Mouse (Mus musculus) hematopoietic stem cell, adult 5-6 weeks (primary cell): ENCODE results near the gene Aanat. TPM values are rescaled to one million over a fixed set of nuclear protein-coding genes. Genes with fewer than 3 reads are reported as not detected.
"Not testable (repeated sequence)": the region's sequence is repeated elsewhere in the genome, so short reads cannot be mapped to it uniquely, and the experiment has no call there.

Source experiments
- ATAC-seq, 2 experiments: fragments of 125-278 bp in 1 of 2; replicated peaks in 1 of 2; 2 replicates each; pipeline ENCODE4 v1.8.0; 2016 to 2017; ENCODE audit warnings: inconsistent platforms in 2 of 2, mild to moderate bottlenecking in 2 of 2, moderate number of reproducible peaks in 2 of 2, low read depth in 1 of 2, moderate TSS enrichment in 1 of 2; ENCODE audit not compliant: low FRiP score in 2 of 2, poor library complexity in 2 of 2, severe bottlenecking in 2 of 2, insufficient read depth in 1 of 2, low TSS enrichment in 1 of 2
- total RNA-seq: library from RNA; stranded (forward); fragments of 172-1452, 232-1000 nt; gene quantifications from 2 replicates; pipeline ENCODE4 v1.2.3, GENCODE M21; 2017

Aanat gene
- total RNA-seq, 1 experiment from 2014 or later, result not detected

- no peak for ATAC-seq
These were observed 10.5 kb downstream of the Aanat start for GRCm38 (mm10) chr11:116596766-116597165.

DNA sequence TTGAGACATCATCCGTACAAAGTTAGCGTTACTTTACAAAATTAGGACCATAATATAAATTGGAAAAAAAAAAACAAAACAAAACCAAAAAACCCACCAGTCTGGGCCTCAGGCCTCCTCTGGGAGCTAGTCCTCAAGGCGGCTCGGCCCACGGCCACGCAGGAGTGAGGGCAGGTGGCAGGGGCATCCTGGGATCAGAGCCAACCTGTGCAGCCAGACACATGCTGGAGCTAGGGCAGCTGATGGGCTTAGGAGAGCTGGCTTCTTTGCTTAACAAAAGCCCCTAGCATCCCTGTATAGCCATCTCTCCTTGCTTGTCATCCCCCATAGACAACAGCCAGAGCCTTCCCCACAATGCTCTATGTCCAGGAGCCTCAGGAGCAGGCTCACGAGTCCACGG is 12.0 kb downstream of the Aanat start:
- ATAC-seq, result no peak

DNA sequence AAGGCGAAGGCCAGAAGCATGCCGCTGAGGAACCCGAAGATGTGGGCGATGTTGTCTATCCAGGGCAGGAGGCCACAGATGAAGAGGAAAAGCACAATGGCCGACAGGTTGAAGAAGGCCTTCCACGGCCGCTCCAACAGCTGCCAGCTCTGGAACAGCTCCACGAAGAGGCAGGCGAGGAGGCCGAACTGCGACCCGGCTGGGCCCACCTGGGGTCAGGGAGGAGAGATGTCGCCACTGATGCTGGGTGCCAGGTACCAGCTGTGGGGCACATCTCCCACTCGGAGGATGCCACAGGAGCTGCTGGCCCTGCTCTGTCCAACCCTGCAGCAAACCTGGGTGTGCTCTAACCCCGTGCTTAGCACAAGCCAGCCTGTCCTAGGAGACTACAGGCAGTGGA is 13.0 kb downstream of the Aanat start:
- no peak for ATAC-seq

DNA sequence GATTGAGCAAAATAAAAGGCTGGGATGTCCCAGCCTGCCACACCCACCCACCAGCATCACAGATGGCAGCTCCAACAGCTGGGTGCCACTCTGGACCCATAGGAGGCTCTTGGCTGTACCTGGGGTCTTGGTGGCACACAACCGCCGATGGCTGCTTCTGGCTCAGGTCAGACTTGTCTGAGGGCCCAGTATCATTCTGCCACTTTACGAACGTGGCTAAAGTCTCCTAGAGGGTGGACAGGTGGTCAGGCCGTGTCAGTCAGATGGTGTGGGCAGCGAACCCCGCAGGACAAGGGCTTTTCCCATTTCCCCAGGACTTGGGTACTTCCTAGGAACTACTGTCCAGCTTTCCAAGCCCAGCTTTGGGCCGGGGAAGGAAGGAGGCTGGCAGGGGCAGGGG is 14.9 kb downstream of the Aanat start:
- ATAC-seq, result no peak

DNA sequence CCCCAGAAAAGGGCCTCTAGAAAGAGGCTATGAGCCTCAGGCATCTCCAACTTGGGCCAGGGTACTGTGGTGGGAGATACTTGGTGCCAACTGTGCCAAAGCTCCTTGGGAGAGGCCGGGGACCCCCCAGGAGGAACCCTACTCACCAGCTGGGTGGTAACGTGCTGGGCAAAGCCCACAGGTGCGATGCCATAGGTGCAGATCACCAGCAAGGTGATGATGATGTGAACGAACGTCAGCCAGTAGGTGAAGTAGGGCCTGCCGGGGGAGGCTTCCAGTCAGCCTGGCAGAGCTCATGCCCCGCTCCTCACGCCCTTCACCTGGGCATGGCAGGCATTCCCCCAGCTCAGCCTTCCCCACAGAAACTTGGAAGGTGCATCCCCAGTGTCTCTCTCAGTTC is 15.8 kb downstream of the Aanat start:
- no peak for ATAC-seq

- ATAC-seq, result no peak
These were observed 17.1 kb downstream of the Aanat start for GRCm38 (mm10) chr11:116603339-116603738.

DNA sequence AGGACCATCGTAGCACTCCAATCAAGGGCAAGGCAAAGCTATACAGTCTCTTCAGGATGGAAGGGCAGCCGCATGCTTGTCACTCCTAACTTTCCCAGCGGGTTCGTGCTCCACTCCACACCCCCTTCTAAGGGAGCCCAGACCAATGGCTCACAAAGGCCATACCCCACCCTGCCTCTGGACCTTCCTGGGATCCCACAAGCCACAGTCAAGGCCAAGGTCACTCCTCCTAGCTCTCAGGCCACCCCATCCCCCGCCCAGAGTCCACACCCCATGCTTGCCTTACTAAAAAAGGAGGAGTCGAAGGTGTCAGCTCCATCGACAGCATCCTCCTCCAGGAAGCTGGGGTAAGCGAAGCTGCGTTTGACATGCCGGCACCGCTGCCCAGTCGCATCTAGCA is 17.9 kb downstream of the Aanat start:
- no peak for ATAC-seq

DNA sequence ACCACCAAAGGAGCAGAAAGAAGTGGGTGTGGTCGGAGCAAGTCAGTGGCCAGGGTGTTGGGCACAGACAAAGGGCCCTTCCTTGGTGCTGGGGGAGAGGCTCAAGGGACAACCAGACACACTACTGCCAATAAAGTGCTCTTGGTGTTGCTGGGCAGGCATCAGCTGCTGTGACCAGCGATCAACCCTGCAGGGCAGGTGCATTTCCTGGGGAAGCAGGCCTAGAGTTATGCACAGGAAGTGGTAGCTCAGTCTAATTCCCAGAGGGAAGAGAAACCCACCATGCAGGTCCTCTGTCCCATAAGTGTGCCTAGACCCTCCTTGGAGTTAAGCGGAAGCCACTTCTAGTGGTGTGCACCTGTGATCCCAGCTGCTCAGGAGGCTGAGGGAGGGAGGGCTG is 21.5 kb downstream of the Aanat start:
- no peak for ATAC-seq

DNA sequence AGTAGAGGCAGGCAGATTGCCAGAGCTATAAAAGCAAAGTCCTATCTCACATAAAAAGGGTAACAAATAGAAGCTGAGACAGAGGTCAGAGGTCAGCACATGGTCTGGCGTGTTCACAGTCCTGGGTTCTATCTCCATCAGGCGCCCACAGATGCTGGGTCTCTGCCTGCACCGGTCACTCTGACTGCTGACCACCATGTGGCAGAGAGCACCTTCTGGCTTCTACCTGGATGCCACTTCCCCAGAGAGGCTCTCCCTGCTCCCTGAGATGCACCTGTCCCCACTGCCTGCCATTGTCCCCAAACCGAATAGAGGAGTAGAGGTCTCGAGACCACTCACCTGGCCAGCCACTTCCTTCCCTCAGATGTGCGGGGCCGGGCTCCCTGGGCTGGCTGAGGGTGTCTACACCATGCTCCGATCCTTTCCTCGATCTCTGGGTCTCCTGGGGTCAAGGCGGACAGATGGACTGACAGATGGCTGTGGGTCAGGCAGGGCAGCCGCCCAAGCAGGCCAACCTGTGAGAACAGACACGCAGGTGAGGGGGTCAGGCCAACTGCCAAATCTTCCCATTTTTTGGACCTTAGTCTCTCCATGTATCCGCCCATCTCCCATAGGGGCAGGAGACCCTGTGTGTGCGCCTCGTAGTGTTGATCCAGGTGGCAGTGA is 23.9 kb downstream of the Aanat start:
- ATAC-seq, result no peak

GRCm38 (mm10) chr11:116611168-116611567 is 24.9 kb downstream of the Aanat start:
- not testable (repeated sequence) for ATAC-seq

DNA sequence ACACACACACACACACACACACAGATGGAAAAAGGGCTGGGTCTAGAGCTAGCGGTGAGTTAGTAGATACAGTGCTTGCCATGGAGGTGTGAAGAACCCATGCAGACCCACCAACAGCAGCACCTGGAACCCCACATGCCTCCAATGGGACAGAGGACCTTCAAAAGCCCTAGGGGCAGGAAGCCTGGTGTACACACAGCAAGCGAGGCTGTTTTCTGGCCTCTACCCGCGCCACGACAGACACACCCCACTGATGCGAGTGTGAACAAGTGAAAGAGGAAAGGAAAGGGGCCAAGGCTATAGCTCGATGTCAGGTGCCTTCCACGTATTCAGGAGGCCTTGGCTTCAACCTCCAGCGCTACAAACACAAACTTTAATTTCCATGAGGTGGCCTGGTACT is 25.7 kb downstream of the Aanat start:
- ATAC-seq, result no peak

DNA sequence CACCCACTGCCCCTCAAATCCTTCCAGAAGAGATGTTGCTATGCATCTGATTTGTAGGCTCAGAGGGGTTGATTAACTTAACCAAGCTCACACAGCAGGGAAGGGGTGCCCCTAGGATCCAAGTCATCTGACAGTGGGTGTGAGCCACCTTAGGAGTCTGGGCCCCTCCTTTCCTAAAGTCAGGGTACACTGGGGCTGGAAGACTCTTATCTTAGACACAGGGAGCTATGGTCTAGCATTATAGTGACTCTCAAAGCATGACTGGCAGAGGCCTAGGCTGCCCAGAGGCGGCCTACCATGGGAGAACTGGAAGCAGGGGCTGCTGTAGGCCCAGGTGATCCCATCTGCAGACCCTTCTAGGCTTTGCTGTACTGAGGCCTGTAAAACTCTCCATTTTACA is 26.3 kb downstream of the Aanat start:
- no peak for ATAC-seq

DNA sequence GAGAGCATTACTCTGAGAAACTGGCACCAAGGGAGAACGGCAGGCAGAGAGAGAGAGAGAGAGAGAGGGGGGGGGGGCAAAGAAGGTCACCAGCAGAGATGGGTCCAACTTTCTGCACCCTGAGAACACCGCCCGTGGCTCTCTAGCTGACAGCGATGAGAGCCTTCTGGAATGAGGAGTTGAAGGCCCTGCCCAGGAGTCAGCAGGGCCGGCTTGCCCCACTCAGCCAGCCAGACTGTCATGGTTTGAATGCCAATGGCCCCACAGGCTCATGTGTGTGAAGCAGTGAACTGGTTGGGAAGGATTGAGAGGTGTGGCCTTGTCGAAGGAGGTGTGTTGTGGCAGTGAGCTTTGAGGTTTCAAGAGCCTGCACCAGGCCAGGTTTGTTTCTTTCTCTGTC is 27.0 kb downstream of the Aanat start:
- no peak for ATAC-seq

DNA sequence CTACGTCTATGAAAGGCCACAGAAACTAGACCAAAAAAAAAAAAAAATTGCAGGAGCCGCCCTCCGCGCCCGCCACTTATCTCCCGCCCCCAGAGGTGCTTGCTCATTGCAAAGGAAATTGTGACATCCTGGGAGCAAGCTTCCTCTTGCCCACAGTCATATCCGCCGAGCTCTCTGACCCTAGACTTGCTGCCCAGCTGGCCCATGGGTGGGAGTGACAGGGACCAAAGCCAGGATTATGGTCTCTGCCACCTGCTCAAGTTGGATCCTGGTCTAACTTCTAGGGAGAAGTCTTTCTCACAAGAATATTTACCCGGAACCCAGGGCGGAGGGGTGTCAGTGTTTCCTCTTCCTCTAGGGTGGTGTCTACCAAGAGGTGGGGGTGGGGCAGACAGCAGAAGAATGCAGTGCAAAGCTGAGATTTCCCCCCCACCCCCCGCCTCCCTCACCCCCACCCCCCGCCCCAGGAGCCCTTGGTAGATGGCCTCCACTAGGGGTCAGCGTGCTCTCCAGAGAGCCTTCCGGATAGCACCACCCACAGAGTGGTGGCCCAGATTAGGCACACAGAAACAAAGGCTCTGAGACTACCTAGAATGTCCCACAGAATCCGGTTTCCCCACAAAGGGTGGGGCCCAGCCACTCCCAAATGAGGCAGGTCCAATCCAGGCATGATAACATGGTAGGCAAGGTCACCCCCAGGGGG is 29.7 kb downstream of the Aanat start:
- ATAC-seq, result peak; percentile 39 to 62

GRCm38 (mm10) chr11:116616438-116617118 is 30.3 kb downstream of the Aanat start:
- ATAC-seq, result peak; percentile 51 to 71

- no peak for ATAC-seq
These were observed 31.4 kb downstream of the Aanat start for GRCm38 (mm10) chr11:116617641-116618040.

DNA sequence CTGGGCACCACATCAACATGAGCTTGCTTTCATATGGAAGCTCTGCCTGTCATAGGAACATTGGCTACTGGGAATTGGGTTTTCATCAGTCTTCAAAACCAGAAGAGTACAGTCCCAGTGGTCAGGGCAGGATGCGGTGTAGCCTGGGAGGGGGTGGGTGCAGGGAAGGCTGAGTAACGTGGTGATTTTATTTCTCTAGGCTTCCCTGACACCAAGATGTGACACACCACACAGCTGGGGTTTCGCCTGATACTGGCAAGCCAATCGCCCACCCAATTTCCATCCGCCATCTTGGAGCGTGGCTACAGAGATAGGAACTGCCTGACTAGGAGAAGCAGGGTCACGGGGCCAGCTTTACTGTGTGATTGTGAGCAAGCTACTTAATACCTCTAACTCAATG is 32.4 kb downstream of the Aanat start:
- ATAC-seq, result no peak

DNA sequence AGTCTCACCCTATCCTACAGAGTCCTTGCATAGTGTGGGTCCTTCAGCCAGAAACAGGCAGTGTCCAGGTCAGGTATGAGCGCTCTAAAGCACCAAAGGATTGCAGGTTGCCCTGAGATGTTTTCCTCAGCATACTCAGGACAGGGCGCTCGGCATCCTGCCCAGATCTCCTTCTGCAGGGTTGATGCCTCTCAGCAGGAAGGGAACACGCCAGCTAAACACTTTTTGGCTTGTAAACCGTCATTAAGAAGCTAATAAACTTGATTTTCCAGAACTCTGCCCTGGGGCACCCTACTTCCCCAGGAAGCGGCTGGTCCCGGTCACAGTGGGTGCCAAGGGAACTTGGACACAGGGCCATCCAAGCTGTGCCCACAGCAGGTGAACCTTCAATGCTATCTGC is 32.9 kb downstream of the Aanat start:
- ATAC-seq, result no peak

GRCm38 (mm10) chr11:116619561-116619960 is 33.3 kb downstream of the Aanat start:
- ATAC-seq, result no peak
